Mouse (Mus musculus) lung, postnatal 0 days (tissue): ENCODE measurements at regions not wholly inside any gene's neighbourhood (a gene's known extent, or its start where the extent isn't known, plus 50 kb on each side); places are given as distances from the start of the nearest gene placed in this dataset.

ENCODE experiments used
- CTCF ChIP-seq: IDR thresholded peaks from 2 replicates; pipeline ENCODE4 v1.5.1; 2016; ENCODE audit warnings: antibody characterized with exemption, mild to moderate bottlenecking
- EP300 ChIP-seq: IDR thresholded peaks from 2 replicates; pipeline ENCODE4 v1.6.1; 2016; ENCODE audit warnings: antibody characterized with exemption, mild to moderate bottlenecking, control low read depth

DNA sequence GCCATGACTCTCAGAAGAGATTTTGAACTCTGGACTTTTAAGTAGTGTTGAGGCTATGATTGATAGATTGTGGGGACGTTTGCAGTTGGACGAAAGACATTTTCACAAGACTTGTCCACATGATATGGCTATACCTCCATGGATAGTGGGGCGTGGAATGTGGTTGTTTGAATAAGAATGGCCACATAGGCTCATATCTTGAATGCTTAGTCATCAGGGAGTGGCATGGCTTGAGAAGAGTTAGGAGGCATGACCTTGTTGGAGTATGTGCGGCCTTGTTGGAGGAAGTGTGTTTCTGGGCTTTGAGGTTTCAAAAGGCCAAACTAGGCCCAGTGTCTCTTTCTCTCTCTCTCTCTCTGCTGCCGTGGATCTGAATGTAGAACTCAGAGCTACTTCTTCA lies 204.7 kb upstream of the Pclo start:
- TF ChIP-seq CTCF (no peak), EP300 (no peak)
